Mouse (Mus musculus): Measurements from ENCODE around the gene Cab39l.

GRCm38 (mm10) chr14:59605671-59606353, 165.0 kb downstream of the Cab39l start:
- TF ChIP-seq CTCF (IDR thresholded peaks at IDR 0.05; ENCODE audit: low read depth, low read length): peak; percentile 38
- TF ChIP-seq EP300 (IDR thresholded peaks at IDR 0.05; ENCODE audit: insufficient read depth, low read depth, low read length): no peak

All from ES-Bruce4 (cell line).